Mouse (Mus musculus) hindbrain, embryonic 14.5 days (tissue): ENCODE measurements at regions not wholly inside any gene's neighbourhood (a gene's known extent, or its start where the extent isn't known, plus 50 kb on each side); places are given as distances from the start of the nearest gene placed in this dataset.
A peak's percentile ranks its signal among the peaks of the same experiment; 100 is the strongest.

Experiments used
- ATAC-seq: fragments of 200-750 bp; cut with Nextera tagmentation; 2 replicates; pipeline ENCODE4 v1.8.0; 2017; ENCODE audit warnings: moderate number of reproducible peaks, mild to moderate bottlenecking, moderate TSS enrichment, moderate library complexity; ENCODE audit not compliant: low FRiP score
- DNase-seq: peaks from one replicate; pipeline ENCODE4 v3.0.0-alpha.2; 2015; ENCODE audit warnings: low spot score
- H3K27ac ChIP-seq: fragments of 300-500 bp; sonication (generic); 2 replicates; pipeline ENCODE4 v1.5.1; 2014; ENCODE audit warnings: mild to moderate bottlenecking, moderate library complexity
- H3K27me3 ChIP-seq: fragments of 300-500 bp; sonication (generic); 2 replicates; pipeline ENCODE4 v1.6.1; 2014; ENCODE audit warnings: mild to moderate bottlenecking, low read length, mixed read lengths; ENCODE audit not compliant: control insufficient read depth, insufficient read depth
- H3K36me3 ChIP-seq: fragments of 300-500 bp; sonication (generic); replicated peaks from 2 replicates; pipeline ENCODE4 v1.6.1; 2014; ENCODE audit not compliant: control insufficient read depth, insufficient read depth
- H3K4me1 ChIP-seq: fragments of 300-500 bp; sonication (generic); replicated peaks from 2 replicates; pipeline ENCODE4 v1.6.1; 2014; ENCODE audit warnings: antibody characterized with exemption, low read length, mixed read lengths; ENCODE audit not compliant: control insufficient read depth, insufficient read depth
- H3K4me2 ChIP-seq: fragments of 300-500 bp; sonication (generic); replicated peaks from 2 replicates; pipeline ENCODE4 v1.6.1; 2014; ENCODE audit warnings: mild to moderate bottlenecking, moderate library complexity
- H3K4me3 ChIP-seq: fragments of 300-500 bp; sonication (generic); replicated peaks from 2 replicates; pipeline ENCODE4 v1.5.1; 2014; ENCODE audit warnings: mild to moderate bottlenecking, low read length
- H3K9ac ChIP-seq: fragments of 300-500 bp; sonication (generic); 2 replicates; pipeline ENCODE4 v1.6.1; 2014
- H3K9me3 ChIP-seq: fragments of 300-500 bp; sonication (generic); 2 replicates; pipeline ENCODE4 v1.6.1; 2016; ENCODE audit warnings: low read length; ENCODE audit not compliant: control insufficient read depth
- WGBS: fragments of 180-500 bp; shearing (Covaris S2); extraction: QIAGEN DNeasy Blood & Tissue Kit; methylation state at CpG from one replicate; pipeline ENCODE4 v1.1.7; 2014; 5-methylcytosine and 5-hydroxymethylcytosine counted together

DNA sequence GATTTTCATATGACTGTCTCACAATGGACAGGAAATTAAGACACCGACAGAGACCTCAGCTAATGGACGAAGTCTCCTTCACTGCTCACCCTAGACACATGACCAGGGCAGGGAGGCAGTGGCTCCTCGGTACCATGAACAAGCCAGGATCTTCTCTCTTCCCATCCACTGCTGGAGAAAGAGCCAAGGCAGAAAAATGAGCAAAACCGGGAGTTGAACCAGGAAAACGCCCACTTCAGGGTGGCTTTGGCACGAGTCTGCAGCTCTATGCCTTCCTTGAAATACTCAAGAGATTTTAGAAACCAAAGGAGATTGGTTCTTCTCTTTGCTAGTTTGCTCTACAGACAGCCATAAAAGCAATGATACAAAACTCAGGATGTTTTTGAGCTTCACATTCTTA lies 172.3 kb downstream of the Drd1 start:
- H3K9ac ChIP-seq, result no peak overlapping the region

DNA sequence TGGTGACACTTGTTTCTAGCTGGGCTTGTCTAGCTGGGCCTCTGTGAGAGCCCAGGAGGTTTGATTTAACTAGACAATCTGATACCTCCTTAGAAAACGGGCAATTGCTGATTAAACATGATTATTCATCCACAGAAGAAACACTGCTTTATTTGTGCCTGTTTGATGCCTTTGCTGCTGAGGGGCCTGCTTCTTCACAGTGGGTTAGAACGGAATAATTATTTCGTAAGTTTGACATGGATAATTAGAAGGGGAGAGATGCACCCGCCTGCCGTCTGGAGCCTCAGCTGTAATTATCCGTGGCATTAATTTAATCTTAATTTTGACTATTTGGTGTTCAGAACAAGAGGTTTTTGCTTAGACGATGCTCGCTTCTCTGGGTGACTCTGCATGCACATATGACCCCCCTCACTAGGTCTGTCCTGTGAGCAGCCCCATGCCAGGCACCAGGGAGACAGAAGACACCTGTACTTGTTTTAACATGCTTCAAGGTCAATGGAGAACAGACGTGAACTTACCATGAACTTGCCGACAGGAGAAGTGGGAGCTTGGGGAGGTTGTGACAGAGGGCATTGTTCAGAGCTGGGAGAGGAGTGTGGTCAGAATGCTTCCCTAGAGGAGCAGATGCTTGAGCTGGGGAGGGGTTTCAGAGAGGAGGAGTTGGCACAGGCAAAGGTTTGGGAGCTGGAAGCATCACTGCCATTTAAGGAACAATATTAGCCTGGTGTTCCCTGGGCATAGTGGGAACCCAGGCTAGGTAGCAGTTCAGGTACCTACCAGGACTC lies 174.8 kb downstream of the Drd1 start:
- no peak overlapping the region for H3K4me2 ChIP-seq
- H3K4me1 ChIP-seq, result peaks cover 4% of the 10 kb centered on the region
- H3K27ac ChIP-seq, result no peak overlapping the region
- no peaks in the 10 kb centered on the region for H3K27me3 ChIP-seq
- no peaks in the 10 kb centered on the region for H3K36me3 ChIP-seq
- no peak for ATAC-seq
- DNase-seq, result peak; percentile 30
- no peak overlapping the region for H3K9ac ChIP-seq
- no peak overlapping the region for H3K4me3 ChIP-seq
- WGBS, result 51% methylated on average over 10 of the region's 10 CpGs
- H3K9me3 ChIP-seq, result peaks cover 6% of the 10 kb centered on the region; the same call in 1 of the 2 replicates

More for the DNA sequence above, 172.3 kb downstream of the Drd1 start:
- Histone ChIP-seq H3K4me2 (no peak overlapping the region), H3K4me3 (no peak overlapping the region), H3K36me3 (no peaks in the 10 kb centered on the region), H3K27me3 (no peaks in the 10 kb centered on the region), H3K9me3 (peaks cover 6% of the 10 kb centered on the region; the same call in 1 of the 2 replicates), H3K4me1 (peaks cover 4% of the 10 kb centered on the region), H3K27ac (no peak overlapping the region)
- ATAC-seq (no peak), DNase-seq (no peak)
- 85% methylated on average over 6 of the region's 6 CpGs for WGBS

DNA sequence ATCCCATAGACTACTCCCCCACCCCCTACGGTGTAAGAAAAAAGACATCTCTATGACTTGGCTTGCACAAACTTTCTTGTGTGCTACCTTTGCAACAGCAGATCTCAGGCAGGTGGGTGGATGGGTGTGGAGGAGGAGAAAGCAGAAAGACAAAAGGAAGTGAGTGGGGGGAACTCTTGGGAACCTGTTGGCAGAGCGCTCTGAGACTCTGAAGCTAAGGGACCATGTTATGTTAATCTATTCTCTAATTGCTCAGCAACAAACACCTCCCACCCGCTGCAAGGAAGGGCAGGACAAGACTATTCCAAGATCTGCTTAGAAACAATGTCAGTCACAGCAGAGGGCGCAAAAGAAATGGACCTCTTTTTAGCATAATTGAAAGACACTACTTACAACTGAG lies 180.0 kb downstream of the Drd1 start:
- Histone ChIP-seq H3K9me3 (peaks cover 11% of the 10 kb centered on the region), H3K27ac (no peak overlapping the region), H3K4me2 (no peak overlapping the region), H3K9ac (no peak overlapping the region), H3K4me3 (no peak overlapping the region), H3K27me3 (no peaks in the 10 kb centered on the region), H3K36me3 (no peaks in the 10 kb centered on the region), H3K4me1 (peaks cover 4% of the 10 kb centered on the region; the same call in 1 of the 2 replicates)
- DNase-seq, result no peak
- ATAC-seq, result no peak
- 69% methylated on average over 4 of the region's 4 CpGs for WGBS

DNA sequence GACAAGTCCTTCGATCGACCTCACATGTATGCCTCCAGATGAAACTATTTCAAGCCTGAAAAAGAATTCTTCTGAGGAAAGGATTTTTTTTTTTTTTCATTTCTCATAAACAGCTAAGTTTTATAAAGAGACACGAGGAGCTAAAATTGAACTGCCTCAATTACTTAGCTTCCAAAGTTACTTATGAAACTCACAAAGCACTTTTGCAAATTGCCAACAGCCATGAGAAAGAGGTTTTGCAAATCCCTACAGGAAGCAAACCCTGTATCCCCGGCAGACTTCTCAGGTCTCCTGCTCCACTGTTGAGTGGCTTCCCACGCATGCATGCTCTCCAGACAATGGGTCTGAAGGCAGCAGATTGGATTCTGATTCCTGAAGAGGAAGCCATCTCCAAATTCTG lies 190.2 kb downstream of the Drd1 start:
- Histone ChIP-seq H3K4me3 (no peak overlapping the region), H3K4me1 (0 out of 2 replicates have a peak, but pooled peaks cover 3% of the 10 kb centered on the region), H3K9me3 (no peaks in the 10 kb centered on the region), H3K9ac (no peak overlapping the region), H3K4me2 (no peak overlapping the region), H3K36me3 (no peaks in the 10 kb centered on the region), H3K27ac (no peak overlapping the region), H3K27me3 (no peaks in the 10 kb centered on the region)
- WGBS, result 86% methylated on average over 5 of the region's 5 CpGs
- ATAC-seq (no peak), DNase-seq (no peak)

DNA sequence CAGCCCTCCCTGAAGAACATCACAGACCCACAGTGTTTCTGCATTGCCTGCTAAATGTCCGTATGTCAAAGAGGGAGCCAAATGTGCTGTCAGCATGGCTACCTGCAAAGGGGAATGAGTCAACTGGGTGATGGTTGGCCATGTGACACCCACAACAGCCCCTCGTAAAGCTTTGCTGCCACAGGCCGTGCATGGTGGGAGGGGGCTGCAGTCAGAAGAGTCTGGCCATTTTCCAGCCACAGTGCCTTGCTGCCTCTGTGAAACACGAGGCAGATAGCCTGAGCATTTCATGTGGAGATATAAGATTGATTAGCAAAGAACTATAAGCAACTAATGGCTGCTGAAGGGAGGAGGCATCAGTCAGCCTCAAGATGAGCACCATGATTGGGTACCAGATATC lies 193.2 kb downstream of the Drd1 start:
- Histone ChIP-seq H3K27ac (no peak overlapping the region), H3K36me3 (no peaks in the 10 kb centered on the region), H3K9ac (no peak overlapping the region), H3K9me3 (no peaks in the 10 kb centered on the region), H3K4me3 (no peak overlapping the region), H3K4me2 (no peak overlapping the region), H3K4me1 (0 out of 2 replicates have a peak, but pooled peaks cover 3% of the 10 kb centered on the region), H3K27me3 (no peaks in the 10 kb centered on the region)
- 49% methylated on average over 4 of the region's 4 CpGs for WGBS
- DNase-seq (no peak), ATAC-seq (no peak)

DNA sequence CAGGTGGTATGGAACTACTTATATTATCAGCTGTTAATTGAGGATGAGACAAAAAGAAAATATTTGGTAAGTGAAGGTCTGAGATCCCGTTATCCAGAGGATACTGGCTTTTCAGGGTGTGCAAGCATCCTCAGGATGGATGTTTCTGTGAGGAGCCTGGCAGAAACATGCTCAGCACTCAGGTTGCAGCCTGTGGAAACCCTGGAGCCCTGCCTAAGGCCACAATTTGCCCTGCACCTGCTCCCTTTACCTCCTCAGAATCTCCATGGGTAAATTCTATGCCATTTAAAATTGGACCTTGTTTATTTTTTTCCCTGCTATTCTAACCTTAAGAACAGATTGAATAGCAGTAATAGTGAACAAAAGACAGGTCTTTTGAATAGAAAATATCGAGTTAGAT lies 201.3 kb downstream of the Drd1 start:
- no peak overlapping the region for H3K4me2 ChIP-seq
- no peak overlapping the region for H3K4me3 ChIP-seq
- H3K27ac ChIP-seq, result no peak overlapping the region
- ATAC-seq (no peak), DNase-seq (no peak)
- no peak overlapping the region for H3K9ac ChIP-seq
- no peaks in the 10 kb centered on the region for H3K9me3 ChIP-seq
- no peaks in the 10 kb centered on the region for H3K36me3 ChIP-seq
- no peaks in the 10 kb centered on the region for H3K4me1 ChIP-seq
- WGBS, result 69% methylated on average over 2 of the region's 2 CpGs
- H3K27me3 ChIP-seq, result no peaks in the 10 kb centered on the region

DNA sequence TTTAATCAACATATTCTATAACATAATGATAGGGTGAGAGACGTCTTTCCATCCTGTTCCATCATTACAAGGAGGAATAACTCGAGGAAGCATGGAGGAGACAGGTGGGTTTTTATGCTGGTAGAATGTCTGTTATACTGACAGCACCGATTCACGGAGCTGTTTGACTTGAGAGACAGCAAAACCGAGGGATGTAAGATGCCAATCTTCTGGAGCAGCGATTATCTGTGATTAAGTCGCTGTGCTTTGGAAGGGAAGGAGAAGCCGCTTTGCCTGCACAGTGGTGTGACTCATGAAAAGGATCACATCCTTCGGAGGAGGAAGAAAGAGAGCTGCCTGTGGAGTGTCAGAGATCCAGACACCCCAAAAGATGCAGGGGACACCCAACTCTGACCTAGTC lies 205.4 kb downstream of the Drd1 start:
- Histone ChIP-seq H3K4me2 (no peak overlapping the region), H3K27ac (no peak overlapping the region), H3K9me3 (no peaks in the 10 kb centered on the region), H3K4me1 (no peaks in the 10 kb centered on the region), H3K27me3 (no peaks in the 10 kb centered on the region), H3K9ac (no peak overlapping the region), H3K36me3 (no peaks in the 10 kb centered on the region), H3K4me3 (no peak overlapping the region)
- DNase-seq, result no peak
- WGBS, result 86% methylated on average over 9 of the region's 9 CpGs
- ATAC-seq, result no peak

DNA sequence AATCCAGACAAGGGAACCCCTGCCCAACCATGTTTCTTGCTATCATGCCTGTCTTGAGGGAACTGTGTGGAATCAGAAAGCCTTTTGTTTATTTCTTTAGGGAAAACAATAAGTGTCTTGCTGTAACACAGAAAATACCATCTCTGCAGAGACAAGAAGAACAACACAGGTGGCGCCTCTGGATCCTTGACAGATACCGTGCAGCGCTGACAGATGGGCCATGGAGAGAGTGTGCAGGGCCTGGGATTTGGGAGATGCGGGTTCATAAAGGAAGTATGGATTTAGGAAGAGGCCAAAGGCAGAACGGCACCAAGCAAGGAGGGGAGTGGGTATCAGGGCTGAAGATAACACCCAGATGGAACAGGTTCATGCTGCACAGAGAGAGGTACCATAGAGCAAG lies 209.3 kb downstream of the Drd1 start:
- H3K9me3 ChIP-seq, result no peaks in the 10 kb centered on the region
- WGBS, result 82% methylated on average over 5 of the region's 5 CpGs
- no peak overlapping the region for H3K4me2 ChIP-seq
- no peaks in the 10 kb centered on the region for H3K4me1 ChIP-seq
- H3K9ac ChIP-seq, result no peak overlapping the region
- no peaks in the 10 kb centered on the region for H3K27me3 ChIP-seq
- H3K27ac ChIP-seq, result no peak overlapping the region
- ATAC-seq (no peak), DNase-seq (no peak)
- no peaks in the 10 kb centered on the region for H3K36me3 ChIP-seq
- no peak overlapping the region for H3K4me3 ChIP-seq

DNA sequence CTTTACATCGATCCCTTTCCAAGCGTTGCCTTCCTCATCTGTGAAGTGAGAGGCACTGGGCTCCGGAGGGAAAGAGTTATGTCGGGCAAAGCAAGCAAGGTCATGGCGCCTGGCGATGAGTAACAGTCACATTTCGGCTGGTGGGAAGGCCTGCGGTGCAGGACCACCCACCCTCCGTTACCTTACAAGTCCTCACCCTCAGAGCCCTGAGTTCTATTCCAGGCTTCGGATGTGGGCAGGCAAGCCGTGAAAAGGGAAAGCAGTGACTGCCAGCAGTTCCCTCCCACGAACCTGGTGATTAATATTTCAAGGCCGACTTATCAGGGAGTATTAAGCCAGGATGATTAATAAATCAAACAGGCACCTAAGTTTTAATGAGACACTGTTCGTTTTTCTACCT lies 209.7 kb downstream of the Drd1 start:
- Histone ChIP-seq H3K27me3 (no peaks in the 10 kb centered on the region), H3K4me2 (no peak overlapping the region), H3K9ac (no peak overlapping the region), H3K36me3 (no peaks in the 10 kb centered on the region), H3K27ac (no peak overlapping the region), H3K4me3 (no peak overlapping the region), H3K9me3 (no peaks in the 10 kb centered on the region), H3K4me1 (no peaks in the 10 kb centered on the region)
- ATAC-seq, result no peak
- no peak for DNase-seq
- 88% methylated on average over 14 of the region's 14 CpGs for WGBS
